Comparison of ENCODE assay signal across 21 mouse cellular contexts in genomic region chr19:20603212-20603611, GRCm38 (mm10).
DNase-seq lines count a peak whose midpoint lies in the region; ATAC-seq and TF ChIP-seq lines count a peak whose summit lies in the region.
"Had no signal": no experiment of that assay in that cellular context is flagged by ENCODE, and none has a peak within 500 bp of the region (broad histone marks: within the 10 kb centered on the region; RNA-seq: fewer than 3 reads in every experiment).

No protein-coding gene starts in this region.

- no peak overlapping the region for H3K9ac ChIP-seq in intestine, embryonic 14.5 days (ENCODE audit: low read length)
- H3K9ac ChIP-seq in intestine, embryonic 15.5 days, result no peak overlapping the region
- no peak overlapping the region for H3K9ac ChIP-seq in intestine, embryonic 16.5 days (ENCODE audit: low read depth, low read length)
- H3K9ac ChIP-seq in stomach, postnatal 0 days (ENCODE audit: low read length), result no peak overlapping the region
- H3K9ac ChIP-seq: embryonic facial prominence, embryonic 12.5 days; forebrain, embryonic 15.5 days; heart, embryonic 13.5 days; hindbrain, embryonic 12.5 days had no signal

- H3K36me3 ChIP-seq in intestine, embryonic 14.5 days (ENCODE audit: control insufficient read depth, insufficient read depth, low read length), result no peaks in the 10 kb centered on the region
- no peaks in the 10 kb centered on the region for H3K36me3 ChIP-seq in intestine, embryonic 15.5 days
- H3K36me3 ChIP-seq in intestine, embryonic 16.5 days (ENCODE audit: control insufficient read depth, insufficient read depth, low read length), result no peaks in the 10 kb centered on the region
- H3K36me3 ChIP-seq in stomach, postnatal 0 days (ENCODE audit: control insufficient read depth, insufficient read depth, low read length), result no peaks in the 10 kb centered on the region
- H3K36me3 ChIP-seq in embryonic facial prominence, embryonic 10.5 days (replicated peaks), result no peaks in the 10 kb centered on the region
- H3K36me3 ChIP-seq: embryonic facial prominence, embryonic 12.5 days; forebrain, embryonic 15.5 days; heart, embryonic 13.5 days; hindbrain, embryonic 12.5 days had no signal

- TF ChIP-seq CTCF in bone marrow, adult 2 months (IDR thresholded peaks at IDR 0.05; ENCODE audit: control insufficient read depth, insufficient read depth, low read length), result no peak
- TF ChIP-seq CTCF in stomach, postnatal 0 days (IDR thresholded peaks at IDR 0.05; ENCODE audit: low read depth), result no peak

- peak overlapping the region; percentile 24; the same call in 1 of the 2 replicates for H3K4me3 ChIP-seq in intestine, embryonic 14.5 days (ENCODE audit: low read depth, low read length)
- H3K4me3 ChIP-seq in intestine, embryonic 15.5 days (replicated peaks), result no peak overlapping the region; the same call in 1 of the 2 replicates
- peak overlapping the region; percentile 35 for H3K4me3 ChIP-seq in bone marrow, adult 2 months (replicated peaks; ENCODE audit: control insufficient read depth, low read depth, low read length)
- H3K4me3 ChIP-seq in intestine, embryonic 16.5 days (ENCODE audit: low read length), result peak overlapping the region; percentile 31
- H3K4me3 ChIP-seq in stomach, postnatal 0 days (ENCODE audit: low read depth, low read length), result peak overlapping the region; percentile 10; the same call in 1 of the 2 replicates
- H3K4me3 ChIP-seq in embryonic facial prominence, embryonic 10.5 days, result no peak overlapping the region
- H3K4me3 ChIP-seq: embryonic facial prominence, embryonic 12.5 days; forebrain, embryonic 15.5 days; heart, embryonic 13.5 days; hindbrain, embryonic 12.5 days had no signal

- peak overlapping the region; percentile 13; the same call in 1 of the 2 replicates for H3K4me2 ChIP-seq in intestine, embryonic 14.5 days (ENCODE audit: low read length)
- H3K4me2 ChIP-seq in intestine, embryonic 15.5 days (replicated peaks), result no peak overlapping the region; the same call in 1 of the 2 replicates
- H3K4me2 ChIP-seq in intestine, embryonic 16.5 days (ENCODE audit: low read depth, low read length), result no peak overlapping the region
- H3K4me2 ChIP-seq in stomach, postnatal 0 days (replicated peaks; ENCODE audit: low read depth), result peak overlapping the region; percentile 28
- H3K4me2 ChIP-seq: embryonic facial prominence, embryonic 12.5 days; forebrain, embryonic 15.5 days; heart, embryonic 13.5 days; hindbrain, embryonic 12.5 days had no signal

- 86% methylated on average over 1 of the region's 1 CpGs for WGBS in intestine, embryonic 14.5 days
- 74% methylated on average over 1 of the region's 1 CpGs for WGBS in intestine, embryonic 15.5 days
- 69% methylated on average over 1 of the region's 1 CpGs for WGBS in bone marrow, adult 2 months
- 71% methylated on average over 1 of the region's 1 CpGs for WGBS in intestine, embryonic 16.5 days
- 80% methylated on average over 1 of the region's 1 CpGs for WGBS in stomach, postnatal 0 days
- WGBS in embryonic facial prominence, embryonic 10.5 days, result 85% methylated on average over 1 of the region's 1 CpGs

- ATAC-seq in intestine, embryonic 14.5 days (replicated peaks; ENCODE audit: low FRiP score, low TSS enrichment, low read depth), result no peak
- ATAC-seq in intestine, embryonic 15.5 days, result no peak
- ATAC-seq in intestine, embryonic 16.5 days, result no peak
- ATAC-seq in stomach, postnatal 0 days (ENCODE audit: low FRiP score, low TSS enrichment), result no peak
- ATAC-seq: activated CD4-positive, CD25-positive, alpha-beta regulatory T cell, adult 4 months; forebrain, embryonic 15.5 days; hindbrain, embryonic 16.5 days; Patski had no signal

- no peaks in the 10 kb centered on the region for H3K9me3 ChIP-seq in intestine, embryonic 14.5 days (ENCODE audit: control insufficient read depth, low read length)
- no peaks in the 10 kb centered on the region for H3K9me3 ChIP-seq in intestine, embryonic 15.5 days
- no peaks in the 10 kb centered on the region for H3K9me3 ChIP-seq in intestine, embryonic 16.5 days (ENCODE audit: control insufficient read depth, low read length)
- H3K9me3 ChIP-seq in stomach, postnatal 0 days (ENCODE audit: control insufficient read depth, low read length), result no peaks in the 10 kb centered on the region
- no peaks in the 10 kb centered on the region for H3K9me3 ChIP-seq in embryonic facial prominence, embryonic 10.5 days
- H3K9me3 ChIP-seq: embryonic facial prominence, embryonic 12.5 days; forebrain, embryonic 15.5 days; heart, embryonic 13.5 days; hindbrain, embryonic 12.5 days had no signal

- no peak for DNase-seq in intestine, embryonic 14.5 days (ENCODE audit: low spot score)
- no peak for DNase-seq in stomach, postnatal 0 days (ENCODE audit: low spot score)
- no peak for DNase-seq in embryonic facial prominence, embryonic 10.5 days (ENCODE audit: low spot score)
- DNase-seq: adrenal gland, postnatal 14 days; cerebellum, adult 2 months; cerebellum, postnatal 14 days; embryo, embryonic 11 days; gastrocnemius, postnatal 25 days; heart, adult 11 months; heart, postnatal 4 days had no signal

- no peak overlapping the region for H3K27ac ChIP-seq in intestine, embryonic 14.5 days (ENCODE audit: low read depth)
- H3K27ac ChIP-seq in intestine, embryonic 15.5 days, result no peak overlapping the region
- H3K27ac ChIP-seq in bone marrow, adult 2 months (ENCODE audit: control insufficient read depth, insufficient read depth, low read depth, low read length, poor library complexity), result no peak overlapping the region
- no peak overlapping the region for H3K27ac ChIP-seq in intestine, embryonic 16.5 days (ENCODE audit: low read length)
- H3K27ac ChIP-seq in stomach, postnatal 0 days (replicated peaks), result 0 out of 2 replicates have a peak overlapping the region, but pooled peaks have one; percentile 41
- H3K27ac ChIP-seq in embryonic facial prominence, embryonic 10.5 days (replicated peaks), result no peak overlapping the region
- H3K27ac ChIP-seq: embryonic facial prominence, embryonic 12.5 days; forebrain, embryonic 15.5 days; heart, embryonic 13.5 days; hindbrain, embryonic 12.5 days had no signal

- H3K4me1 ChIP-seq in intestine, embryonic 14.5 days (replicated peaks; ENCODE audit: control insufficient read depth, insufficient read depth, low read length), result peaks cover 4% of the 10 kb centered on the region; the same call in 1 of the 2 replicates
- 0 out of 2 replicates have a peak, but pooled peaks cover 2% of the 10 kb centered on the region for H3K4me1 ChIP-seq in intestine, embryonic 15.5 days (replicated peaks)
- H3K4me1 ChIP-seq in bone marrow, adult 2 months (ENCODE audit: control insufficient read depth, insufficient read depth, low read length), result no peaks in the 10 kb centered on the region
- H3K4me1 ChIP-seq in intestine, embryonic 16.5 days (ENCODE audit: control insufficient read depth, insufficient read depth, low read length), result no peaks in the 10 kb centered on the region; the same call in 1 of the 2 replicates
- H3K4me1 ChIP-seq in stomach, postnatal 0 days (replicated peaks; ENCODE audit: control insufficient read depth, insufficient read depth), result no peaks in the 10 kb centered on the region
- no peaks in the 10 kb centered on the region for H3K4me1 ChIP-seq in embryonic facial prominence, embryonic 10.5 days
- H3K4me1 ChIP-seq: embryonic facial prominence, embryonic 12.5 days; forebrain, embryonic 15.5 days; hindbrain, embryonic 12.5 days had no signal

- TF ChIP-seq EP300 in stomach, postnatal 0 days (optimal IDR thresholded peaks at IDR 0.05), result no peak

- no peak for TF ChIP-seq POLR2A in bone marrow, adult 2 months (IDR thresholded peaks at IDR 0.05; ENCODE audit: borderline replicate concordance, control insufficient read depth, low read depth, low read length)

- H3K27me3 ChIP-seq in intestine, embryonic 14.5 days (replicated peaks; ENCODE audit: control insufficient read depth, insufficient read depth, low read length), result no peaks in the 10 kb centered on the region
- H3K27me3 ChIP-seq in intestine, embryonic 15.5 days (replicated peaks), result no peaks in the 10 kb centered on the region
- H3K27me3 ChIP-seq in intestine, embryonic 16.5 days (replicated peaks; ENCODE audit: control insufficient read depth, insufficient read depth, low read length), result no peaks in the 10 kb centered on the region
- H3K27me3 ChIP-seq in stomach, postnatal 0 days (ENCODE audit: control insufficient read depth, insufficient read depth, low read length), result no peaks in the 10 kb centered on the region
- no peaks in the 10 kb centered on the region for H3K27me3 ChIP-seq in embryonic facial prominence, embryonic 10.5 days (replicated peaks; ENCODE audit: low read depth, poor library complexity, severe bottlenecking)
- H3K27me3 ChIP-seq: CH12.LX; embryonic facial prominence, embryonic 12.5 days; forebrain, embryonic 15.5 days; heart, embryonic 13.5 days; hindbrain, embryonic 12.5 days; Patski had no signal

Comparison
In these comparisons a context has a peak if more than half of its experiments do, and no peak if none do; other contexts are left out.
1. H3K4me2 ChIP-seq: peak in intestine, embryonic 14.5 days (single experiment) and stomach, postnatal 0 days (single experiment); none in intestine, embryonic 15.5 days (single experiment) and intestine, embryonic 16.5 days (single experiment).
2. H3K4me3 ChIP-seq: peak in intestine, embryonic 14.5 days (single experiment), bone marrow, adult 2 months (single experiment), intestine, embryonic 16.5 days (single experiment) and stomach, postnatal 0 days (single experiment); none in intestine, embryonic 15.5 days (single experiment) and embryonic facial prominence, embryonic 10.5 days (single experiment).